Mouse (Mus musculus) thymus, adult 2 months (tissue): Measurements from ENCODE around the gene Myzap. TPM values are rescaled to one million over a fixed set of nuclear protein-coding genes. Genes with fewer than 3 reads are reported as not detected.

Source experiments
- DNase-seq: peaks from one replicate; pipeline ENCODE4 v3.0.0; 2021
- H3K27ac ChIP-seq: fragments of 200-500 bp; 2 replicates; pipeline ENCODE4 v1.5.1; 2012; ENCODE audit warnings: low read length, control low read depth; ENCODE audit not compliant: control insufficient read depth, insufficient read depth
- H3K27me3 ChIP-seq: fragments of 200-500 bp; 2 replicates; pipeline ENCODE4 v1.6.1; 2012; ENCODE audit warnings: mild to moderate bottlenecking, low read length, moderate library complexity, mixed read lengths; ENCODE audit not compliant: control insufficient read depth, insufficient read depth
- H3K36me3 ChIP-seq: fragments of 200-500 bp; 2 replicates; pipeline ENCODE4 v1.6.1; 2012; ENCODE audit warnings: mild to moderate bottlenecking, low read length, moderate library complexity; ENCODE audit not compliant: control insufficient read depth, insufficient read depth
- H3K4me1 ChIP-seq: fragments of 200-500 bp; replicated peaks from 2 replicates; pipeline ENCODE4 v1.6.1; 2012; ENCODE audit warnings: low read length; ENCODE audit not compliant: control insufficient read depth, insufficient read depth
- H3K4me3 ChIP-seq: fragments of 200-500 bp; 2 replicates; pipeline ENCODE4 v1.5.1; 2012; ENCODE audit warnings: mild to moderate bottlenecking, low read length, control low read depth, moderate library complexity; ENCODE audit not compliant: control insufficient read depth, insufficient read depth
- CTCF ChIP-seq: fragments of 200-500 bp; IDR thresholded peaks from 2 replicates; pipeline ENCODE4 v1.5.1; 2012; ENCODE audit warnings: mild to moderate bottlenecking, control low read depth, low read length, moderate library complexity, borderline replicate concordance; ENCODE audit not compliant: control insufficient read depth, poor library complexity, insufficient read depth; ENCODE audit errors: extremely low read depth
- POLR2A ChIP-seq: fragments of 200-500 bp; IDR thresholded peaks from 2 replicates; pipeline ENCODE4 v1.6.1; 2012; ENCODE audit warnings: mild to moderate bottlenecking, low read length, control low read depth, moderate library complexity; ENCODE audit not compliant: control insufficient read depth, poor library complexity, insufficient read depth; ENCODE audit errors: extremely low read depth
- WGBS: fragments of 180-500 bp; shearing (Covaris S2); methylation state at CpG from one replicate; pipeline ENCODE4 v1.1.7; 2018; 5-methylcytosine and 5-hydroxymethylcytosine counted together
- polyA plus RNA-seq: library from polyadenylated mRNA; depleted of rRNA; stranded (reverse); fragments of >200 nt; gene quantifications from 2 replicates; pipeline ENCODE4 v1.2.3, GENCODE M21; 2012

Gene Myzap
- polyA plus RNA-seq, 1 experiment = 9.6 TPM

- WGBS = 91% methylated on average over 3 of the region's 3 CpGs
- no peaks in the 10 kb centered on the region for H3K4me1 ChIP-seq
- H3K27me3 ChIP-seq = no peaks in the 10 kb centered on the region
- H3K27ac ChIP-seq = no peak overlapping the region
- no peak for DNase-seq
- TF ChIP-seq CTCF = no peak
- no peak for TF ChIP-seq POLR2A
- no peaks in the 10 kb centered on the region; the same call in 1 of the 2 replicates for H3K36me3 ChIP-seq
- H3K4me3 ChIP-seq = no peak overlapping the region
These were observed 72.3 kb downstream of the Myzap start for GRCm38 (mm10) chr9:71519836-71520235.

- Histone ChIP-seq H3K4me1 (no peaks in the 10 kb centered on the region), H3K27ac (no peak overlapping the region), H3K27me3 (no peaks in the 10 kb centered on the region), H3K36me3 (no peaks in the 10 kb centered on the region), H3K4me3 (no peak overlapping the region)
- no peak for TF ChIP-seq CTCF
- no peak for TF ChIP-seq POLR2A
- DNase-seq = no peak
- 95% methylated on average over 4 of the region's 4 CpGs for whole genome bisulfite sequencing
These were observed 74.7 kb downstream of the Myzap start for GRCm38 (mm10) chr9:71517487-71517886.

GRCm38 (mm10) chr9:71515862-71516261 is 76.3 kb downstream of the Myzap start:
- no peak for DNase-seq
- Histone ChIP-seq H3K4me1 (no peaks in the 10 kb centered on the region), H3K4me3 (no peak overlapping the region), H3K27me3 (no peaks in the 10 kb centered on the region), H3K36me3 (no peaks in the 10 kb centered on the region), H3K27ac (no peak overlapping the region)
- TF ChIP-seq POLR2A (no peak), CTCF (no peak)
- WGBS = 93% methylated on average over 4 of the region's 4 CpGs

- Histone ChIP-seq H3K27me3 (no peaks in the 10 kb centered on the region), H3K36me3 (no peaks in the 10 kb centered on the region)
- 96% methylated on average over 4 of the region's 4 CpGs for whole genome bisulfite sequencing
These were observed 78.6 kb downstream of the Myzap start for GRCm38 (mm10) chr9:71513566-71513965.

GRCm38 (mm10) chr9:71512899-71513298 is 79.3 kb downstream of the Myzap start:
- 75% methylated on average over 10 of the region's 10 CpGs for WGBS
- Histone ChIP-seq H3K4me3 (no peak overlapping the region), H3K27me3 (no peaks in the 10 kb centered on the region), H3K27ac (no peak overlapping the region), H3K36me3 (no peaks in the 10 kb centered on the region), H3K4me1 (no peaks in the 10 kb centered on the region)
- TF ChIP-seq CTCF (no peak), POLR2A (no peak)
- no peak for DNase-seq

More at GRCm38 (mm10) chr9:71513566-71513965, 78.6 kb downstream of the Myzap start:
- no peak overlapping the region for H3K27ac ChIP-seq
- no peaks in the 10 kb centered on the region for H3K4me1 ChIP-seq
- DNase-seq = no peak
- no peak overlapping the region for H3K4me3 ChIP-seq
- no peak for TF ChIP-seq POLR2A
- TF ChIP-seq CTCF = no peak

GRCm38 (mm10) chr9:71498391-71499182 is 93.6 kb downstream of the Myzap start:
- no peaks in the 10 kb centered on the region for H3K4me1 ChIP-seq
- no peaks in the 10 kb centered on the region for H3K36me3 ChIP-seq
- 64% methylated on average over 10 of the region's 10 CpGs for WGBS
- no peaks in the 10 kb centered on the region for H3K27me3 ChIP-seq
- no peak for DNase-seq
- H3K27ac ChIP-seq = no peak overlapping the region
- no peak overlapping the region for H3K4me3 ChIP-seq
- TF ChIP-seq POLR2A = no peak
- TF ChIP-seq CTCF = no peak
